8 mouse cellular contexts compared by ENCODE assay signal in the genomic region with DNA sequence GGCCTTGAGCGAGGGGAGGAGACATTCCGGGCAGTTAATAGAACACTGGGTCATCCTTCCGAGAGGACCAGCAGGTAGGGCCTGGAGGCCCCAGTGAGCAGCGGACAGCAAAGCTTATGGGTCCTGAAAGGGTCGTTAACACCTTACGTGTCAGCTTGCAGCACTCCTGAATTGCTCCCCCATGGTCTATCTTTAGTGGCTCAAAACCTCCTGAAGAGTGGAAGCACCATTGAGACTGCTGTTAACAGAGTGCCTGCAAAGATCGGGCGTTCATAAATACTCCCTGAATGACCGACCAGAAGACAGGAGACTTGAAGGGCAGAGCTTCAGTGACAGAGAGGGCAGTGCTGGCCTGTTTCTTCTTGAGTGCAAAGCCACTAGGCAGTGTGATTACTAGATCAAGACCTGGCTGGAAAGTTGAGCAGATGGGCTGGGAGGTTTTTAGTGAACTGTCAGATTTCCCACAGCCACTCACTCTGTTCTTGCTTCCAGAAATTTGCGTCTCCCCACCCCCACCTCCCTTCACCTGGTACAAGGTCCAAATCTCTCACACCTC. TPM values are rescaled to one million over a fixed set of nuclear protein-coding genes. Genes with fewer than 3 reads are reported as not detected.
DNase-seq lines count a peak whose midpoint lies in the region; ATAC-seq and TF ChIP-seq lines count a peak whose summit lies in the region.

No protein-coding gene starts in this region.

- H3K9ac ChIP-seq in neural tube, embryonic 15.5 days (replicated peaks) = peak overlapping the region; percentile 65

- H3K4me2 ChIP-seq in neural tube, embryonic 15.5 days = peak overlapping the region; percentile 78

- ATAC-seq in neural tube, embryonic 15.5 days (ENCODE audit: low FRiP score) = no peak; the same call in 1 of the 2 replicates

- no peak for TF ChIP-seq POLR2A in spleen, adult 2 months (IDR thresholded peaks at IDR 0.05; ENCODE audit: low read depth, low read length)

- no peaks in the 10 kb centered on the region for H3K9me3 ChIP-seq in neural tube, embryonic 15.5 days (replicated peaks)

- 31% methylated on average over 10 of the region's 10 CpGs for WGBS in spleen, adult 2 months
- WGBS in neural tube, embryonic 15.5 days = 23% methylated on average over 10 of the region's 10 CpGs

- H3K27ac ChIP-seq in spleen, adult 2 months (ENCODE audit: insufficient read depth, low read length) = peak overlapping the region; percentile 41; the same call in 1 of the 2 replicates
- H3K27ac ChIP-seq in neural tube, embryonic 15.5 days (replicated peaks) = peak overlapping the region; percentile 92

- TF ChIP-seq CTCF in spleen, adult 2 months (IDR thresholded peaks at IDR 0.05; ENCODE audit: extremely low read depth, insufficient read depth, insufficient read length, insufficient replicate concordance) = no peak

- peak overlapping the region; percentile 90 for H3K4me3 ChIP-seq in spleen, adult 2 months (ENCODE audit: extremely low read depth, insufficient read depth, insufficient read length)
- peak overlapping the region; percentile 54 for H3K4me3 ChIP-seq in neural tube, embryonic 15.5 days (replicated peaks)

- H3K36me3 ChIP-seq in spleen, adult 2 months (ENCODE audit: control insufficient read depth, insufficient read depth, low read length) = 0 out of 2 replicates have a peak, but pooled peaks cover 1% of the 10 kb centered on the region
- no peaks in the 10 kb centered on the region for H3K36me3 ChIP-seq in neural tube, embryonic 15.5 days

- H3K4me1 ChIP-seq in spleen, adult 2 months (ENCODE audit: control insufficient read depth, insufficient read depth, insufficient read length) = no peaks in the 10 kb centered on the region; the same call in 1 of the 2 replicates
- H3K4me1 ChIP-seq in neural tube, embryonic 15.5 days = 0 out of 2 replicates have a peak, but pooled peaks cover 4% of the 10 kb centered on the region

- peak; percentile 18 to 61 for DNase-seq in cerebellum, postnatal 10 days
- DNase-seq in cerebellum, postnatal 14 days = no peak
- no peak for DNase-seq in spleen, adult 2 months (ENCODE audit: low read depth in 1 of 2, low spot score in 2 of 2)
- no peak for DNase-seq in spleen, postnatal 36 days (ENCODE audit: low spot score in 2 of 2)
- peak; percentile 68 to 72 for DNase-seq in kidney, postnatal 36 days
- DNase-seq in thymus, postnatal 4 days = no peak
- no peak for DNase-seq in urinary bladder, postnatal 25 days (ENCODE audit: low spot score)

- H3K27me3 ChIP-seq in spleen, adult 2 months (ENCODE audit: control insufficient read depth, insufficient read depth, low read length) = no peaks in the 10 kb centered on the region
- H3K27me3 ChIP-seq in neural tube, embryonic 15.5 days (replicated peaks) = no peaks in the 10 kb centered on the region

RNA-seq across cellular contexts. Expression of a gene that starts 0.8 kb away (rescaled TPM):
- polyA plus RNA-seq in spleen, adult 2 months (2012; rRNA removed) = 7.8 and 8.9 TPM in 2 replicates
- 18.3 and 24.7 TPM in 2 replicates for polyA plus RNA-seq in neural tube, embryonic 15.5 days (2015; fragmentation: Nextera tagmentation; extraction: Ambion mirVana)

Comparison
In these comparisons a context has a peak if more than half of its experiments do, and no peak if none do; other contexts are left out.
1. DNase-seq: peak in cerebellum, postnatal 10 days (2 of 2) and kidney, postnatal 36 days (2 of 2); none in cerebellum, postnatal 14 days (0 of 2), spleen, adult 2 months (0 of 2), spleen, postnatal 36 days (0 of 2), thymus, postnatal 4 days (single experiment) and urinary bladder, postnatal 25 days (single experiment).